Mouse (Mus musculus) hindbrain, embryonic 12.5 days (tissue): ENCODE results near the gene Diras2. TPM values are rescaled to one million over a fixed set of nuclear protein-coding genes. Genes with fewer than 3 reads are reported as not detected.

Experiments
- ATAC-seq: fragments of 200-750 bp; cut with Nextera tagmentation; 2 replicates; pipeline ENCODE4 v1.8.0; 2017; ENCODE audit warnings: moderate TSS enrichment; ENCODE audit not compliant: low FRiP score
- H3K27ac ChIP-seq: fragments of 300-500 bp; sonication (generic); 2 replicates; pipeline ENCODE4 v1.5.1; 2016; ENCODE audit warnings: mild to moderate bottlenecking
- H3K27me3 ChIP-seq: fragments of 300-500 bp; sonication (generic); 2 replicates; pipeline ENCODE4 v1.6.1; 2016; ENCODE audit warnings: mild to moderate bottlenecking
- H3K36me3 ChIP-seq: fragments of 300-500 bp; sonication (generic); 2 replicates; pipeline ENCODE4 v1.6.1; 2016; ENCODE audit warnings: mild to moderate bottlenecking
- H3K4me1 ChIP-seq: fragments of 300-500 bp; sonication (generic); 2 replicates; pipeline ENCODE4 v1.6.1; 2016
- H3K4me2 ChIP-seq: fragments of 300-500 bp; sonication (generic); replicated peaks from 2 replicates; pipeline ENCODE4 v1.6.1; 2016; ENCODE audit warnings: mild to moderate bottlenecking
- H3K4me3 ChIP-seq: fragments of 300-500 bp; sonication (generic); 2 replicates; pipeline ENCODE4 v1.5.1; 2016; ENCODE audit warnings: mild to moderate bottlenecking
- H3K9ac ChIP-seq: fragments of 300-500 bp; sonication (generic); 2 replicates; pipeline ENCODE4 v1.6.1; 2016; ENCODE audit warnings: mild to moderate bottlenecking, moderate library complexity
- H3K9me3 ChIP-seq: fragments of 300-500 bp; sonication (generic); replicated peaks from 2 replicates; pipeline ENCODE4 v1.6.1; 2016; ENCODE audit warnings: mild to moderate bottlenecking
- WGBS: fragments of 180-500 bp; shearing (Covaris S2); methylation state at CpG from one replicate; pipeline ENCODE4 v1.1.7; 2016; 5-methylcytosine and 5-hydroxymethylcytosine counted together
- polyA plus RNA-seq: library from polyadenylated mRNA; unstranded; fragments of >200 nt; fragmentation: Nextera tagmentation; extraction: Ambion mirVana; gene quantifications from 2 replicates; pipeline ENCODE4 v1.2.1, GENCODE M21; 2016

Gene Diras2
- polyA plus RNA-seq, 1 experiment from 2014 or later: 1.8 TPM

DNA sequence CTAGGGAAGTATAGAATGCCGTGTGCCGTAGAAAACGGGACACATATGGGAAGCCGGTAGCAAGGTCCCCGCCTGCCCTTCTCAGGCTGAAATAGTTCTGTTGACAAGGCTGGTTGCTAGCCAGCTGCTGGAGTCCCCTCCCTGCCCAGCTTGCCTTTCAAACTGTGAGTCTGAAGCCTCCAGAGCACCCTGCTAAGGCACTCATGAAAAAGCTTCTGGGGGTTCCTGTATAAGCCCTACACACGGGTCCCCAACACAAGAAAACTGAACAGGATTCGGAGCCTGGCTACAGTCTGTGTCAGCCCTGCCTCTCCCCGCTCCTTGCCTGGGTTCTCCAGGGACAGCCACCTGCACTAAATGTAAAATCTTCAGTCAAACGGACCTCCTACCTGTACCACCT is 2.3 kb downstream of the Diras2 start:
- peak overlapping the region; percentile 19 for H3K4me2 ChIP-seq
- peaks cover 6% of the 10 kb centered on the region for H3K4me1 ChIP-seq
- peaks cover 17% of the 10 kb centered on the region for H3K27me3 ChIP-seq
- ATAC-seq: no peak
- H3K36me3 ChIP-seq: no peaks in the 10 kb centered on the region
- WGBS: 66% methylated on average over 9 of the region's 9 CpGs
- no peak overlapping the region for H3K27ac ChIP-seq
- no peaks in the 10 kb centered on the region for H3K9me3 ChIP-seq
- 0 out of 2 replicates have a peak overlapping the region, but pooled peaks have one; percentile 3 for H3K4me3 ChIP-seq
- no peak overlapping the region for H3K9ac ChIP-seq

DNA sequence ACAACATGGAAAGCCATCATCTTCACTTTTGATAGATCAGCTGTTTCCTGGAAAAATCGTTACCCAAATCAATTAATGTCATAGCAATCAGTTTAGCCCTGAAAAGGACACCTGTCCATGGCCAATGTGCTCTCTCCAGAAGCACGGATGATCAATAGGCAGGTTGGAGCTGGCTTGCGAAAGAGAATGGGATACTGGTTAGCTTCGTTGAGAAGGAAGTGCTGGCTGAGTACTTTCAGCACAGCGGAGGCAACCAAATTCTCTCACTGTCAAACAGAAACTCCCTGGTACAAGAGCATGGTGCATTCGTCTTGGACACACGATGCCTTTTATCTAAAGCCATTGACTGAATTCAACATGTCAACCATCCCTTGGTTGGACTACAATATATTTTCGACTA is 2.8 kb downstream of the Diras2 start:
- H3K4me2 ChIP-seq: peak overlapping the region; percentile 19; the same call in 1 of the 2 replicates
- WGBS: 85% methylated on average over 8 of the region's 8 CpGs
- no peak overlapping the region for H3K4me3 ChIP-seq
- no peak overlapping the region for H3K9ac ChIP-seq
- no peak overlapping the region for H3K27ac ChIP-seq
- peaks cover 6% of the 10 kb centered on the region for H3K4me1 ChIP-seq
- H3K27me3 ChIP-seq: peaks cover 17% of the 10 kb centered on the region
- no peaks in the 10 kb centered on the region for H3K36me3 ChIP-seq
- ATAC-seq: no peak
- no peaks in the 10 kb centered on the region for H3K9me3 ChIP-seq

DNA sequence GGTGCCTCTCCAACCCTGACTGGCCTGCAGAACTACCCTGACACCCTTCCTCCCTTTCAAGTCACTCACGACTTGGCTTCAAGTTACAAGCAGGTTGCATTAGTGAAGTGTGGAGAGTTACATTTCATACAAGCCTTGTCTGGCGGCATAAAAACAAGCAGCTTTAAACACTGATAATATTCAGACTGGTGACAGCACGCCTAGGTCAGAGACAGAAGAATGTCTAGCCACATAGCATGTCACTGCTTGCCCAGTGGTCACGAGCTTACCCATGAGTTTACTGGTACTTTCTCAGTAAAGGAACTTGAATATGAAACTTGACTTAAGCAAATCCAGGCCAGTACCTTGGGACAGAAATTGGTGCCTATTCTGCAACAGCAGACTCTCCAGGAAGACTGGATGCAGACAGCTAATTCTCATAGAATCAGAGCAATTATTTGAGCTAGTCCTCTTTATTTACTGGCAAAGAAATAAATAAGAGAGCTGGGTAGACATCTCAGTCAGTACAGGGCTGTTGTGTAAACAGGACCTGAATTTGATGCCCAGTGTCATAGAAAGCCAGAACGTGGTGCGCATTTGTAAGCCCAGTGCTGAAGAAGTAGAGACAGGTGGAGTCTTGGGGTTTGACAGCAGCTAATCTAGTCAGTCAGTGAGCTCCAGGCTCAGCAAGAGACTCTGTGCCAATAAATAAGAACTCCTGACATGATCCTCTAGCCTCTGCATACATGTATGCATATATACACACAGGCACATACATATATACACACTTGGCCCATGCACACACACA is 4.6 kb downstream of the Diras2 start:
- Histone ChIP-seq H3K36me3 (no peaks in the 10 kb centered on the region), H3K27ac (no peak overlapping the region), H3K9ac (no peak overlapping the region), H3K4me2 (no peak overlapping the region), H3K4me1 (peaks cover 7% of the 10 kb centered on the region), H3K4me3 (no peak overlapping the region), H3K27me3 (peaks cover 17% of the 10 kb centered on the region), H3K9me3 (no peaks in the 10 kb centered on the region)
- 83% methylated on average over 6 of the region's 6 CpGs for WGBS
- no peak for ATAC-seq

DNA sequence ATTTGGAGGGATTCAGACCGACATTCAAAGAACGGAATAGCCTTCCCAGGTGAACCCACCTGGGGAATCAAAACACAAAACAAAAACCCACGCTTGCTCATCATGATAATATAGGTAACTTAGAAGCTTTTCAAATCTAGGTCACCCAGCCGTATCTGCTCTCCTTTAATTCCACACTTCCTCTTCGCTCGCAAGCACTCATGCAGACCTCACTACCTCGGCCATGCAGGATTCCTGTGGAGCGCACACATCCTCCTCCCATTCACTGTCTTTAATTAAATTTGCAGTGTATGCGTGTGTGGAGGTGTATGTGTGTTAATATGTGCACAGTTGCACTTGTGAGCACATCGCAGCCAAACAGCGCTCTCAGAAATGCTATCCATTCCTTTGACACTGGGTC is 6.8 kb downstream of the Diras2 start:
- no peak overlapping the region for H3K27ac ChIP-seq
- H3K4me1 ChIP-seq: peaks cover 6% of the 10 kb centered on the region; the same call in 1 of the 2 replicates
- no peak overlapping the region for H3K4me3 ChIP-seq
- no peaks in the 10 kb centered on the region for H3K36me3 ChIP-seq
- no peak for ATAC-seq
- H3K4me2 ChIP-seq: no peak overlapping the region
- 85% methylated on average over 11 of the region's 11 CpGs for WGBS
- no peak overlapping the region for H3K9ac ChIP-seq
- H3K27me3 ChIP-seq: peaks cover 5% of the 10 kb centered on the region
- no peaks in the 10 kb centered on the region for H3K9me3 ChIP-seq

DNA sequence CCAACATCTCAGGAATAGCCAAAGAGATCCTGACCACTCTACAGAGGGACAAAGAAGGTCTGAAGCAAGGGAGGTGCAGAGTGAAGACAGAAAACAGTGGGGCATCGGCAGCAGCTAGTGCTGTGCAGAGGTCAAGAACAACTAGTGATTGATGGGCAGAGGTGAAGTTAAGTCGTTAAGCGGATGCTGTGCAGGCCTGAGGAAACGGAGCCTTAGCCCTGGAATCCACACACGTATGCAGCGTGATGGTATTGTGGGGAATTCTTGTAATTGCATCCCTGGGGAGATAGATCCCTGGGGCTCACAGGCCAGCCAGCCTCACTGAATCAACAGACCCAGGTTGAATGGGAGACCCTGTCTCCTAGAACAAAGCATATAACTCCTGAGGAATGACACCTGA is 9.9 kb downstream of the Diras2 start:
- WGBS: 43% methylated on average over 6 of the region's 6 CpGs
- Histone ChIP-seq H3K9me3 (no peaks in the 10 kb centered on the region), H3K36me3 (no peaks in the 10 kb centered on the region), H3K4me1 (peaks cover 6% of the 10 kb centered on the region; the same call in 1 of the 2 replicates), H3K27ac (0 out of 2 replicates have a peak overlapping the region, but pooled peaks have one; percentile 19), H3K4me3 (no peak overlapping the region), H3K27me3 (no peaks in the 10 kb centered on the region), H3K9ac (no peak overlapping the region), H3K4me2 (no peak overlapping the region)
- no peak for ATAC-seq

DNA sequence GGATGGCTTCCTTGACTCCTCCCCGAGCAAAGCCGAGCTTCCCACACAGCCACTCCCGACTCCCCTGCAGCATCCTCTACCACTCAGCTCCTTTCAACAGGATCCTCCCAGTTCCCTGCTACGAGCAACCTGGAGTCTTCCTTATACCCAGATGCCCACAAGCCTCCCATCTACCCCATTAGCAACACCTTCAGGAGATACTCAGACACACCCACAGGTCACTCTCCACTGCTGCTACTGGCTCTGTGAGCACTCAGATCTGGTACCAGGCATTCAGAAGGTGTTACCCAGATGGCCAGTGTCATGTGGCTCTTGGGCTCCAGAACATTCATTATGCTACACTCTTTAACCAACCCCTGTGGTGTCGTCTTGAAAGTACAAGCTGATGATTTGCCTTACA is 11.7 kb downstream of the Diras2 start:
- ATAC-seq: no peak
- Histone ChIP-seq H3K9me3 (no peaks in the 10 kb centered on the region), H3K9ac (no peak overlapping the region), H3K4me3 (no peak overlapping the region), H3K27ac (no peak overlapping the region), H3K27me3 (no peaks in the 10 kb centered on the region), H3K36me3 (no peaks in the 10 kb centered on the region), H3K4me1 (peaks cover 6% of the 10 kb centered on the region; the same call in 1 of the 2 replicates), H3K4me2 (no peak overlapping the region)
- 88% methylated on average over 5 of the region's 5 CpGs for WGBS

DNA sequence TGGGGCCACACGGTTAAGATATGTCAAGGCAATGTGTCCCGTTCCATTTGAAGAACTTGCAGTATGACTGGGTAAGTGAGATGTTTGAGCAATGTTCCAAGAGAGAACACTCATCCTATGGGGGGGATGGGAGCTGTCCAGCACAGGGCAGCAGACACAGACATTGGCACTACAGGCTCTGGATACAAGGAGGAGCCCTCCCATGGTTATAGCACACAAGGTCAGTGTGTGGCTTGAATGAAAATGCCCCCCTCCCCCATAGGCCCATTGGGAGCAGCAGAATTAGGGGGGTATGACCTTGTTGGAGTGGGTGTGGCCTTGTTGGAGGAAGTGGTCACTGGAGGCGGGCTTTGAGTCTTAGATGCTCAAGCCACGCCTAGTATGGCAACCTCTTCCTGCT is 12.7 kb downstream of the Diras2 start:
- no peaks in the 10 kb centered on the region for H3K36me3 ChIP-seq
- no peaks in the 10 kb centered on the region for H3K27me3 ChIP-seq
- H3K4me1 ChIP-seq: peaks cover 6% of the 10 kb centered on the region; the same call in 1 of the 2 replicates
- no peak overlapping the region for H3K4me2 ChIP-seq
- no peak overlapping the region for H3K4me3 ChIP-seq
- ATAC-seq: no peak
- no peak overlapping the region for H3K9ac ChIP-seq
- no peaks in the 10 kb centered on the region for H3K9me3 ChIP-seq
- H3K27ac ChIP-seq: no peak overlapping the region
- 86% methylated on average over 4 of the region's 4 CpGs for WGBS

DNA sequence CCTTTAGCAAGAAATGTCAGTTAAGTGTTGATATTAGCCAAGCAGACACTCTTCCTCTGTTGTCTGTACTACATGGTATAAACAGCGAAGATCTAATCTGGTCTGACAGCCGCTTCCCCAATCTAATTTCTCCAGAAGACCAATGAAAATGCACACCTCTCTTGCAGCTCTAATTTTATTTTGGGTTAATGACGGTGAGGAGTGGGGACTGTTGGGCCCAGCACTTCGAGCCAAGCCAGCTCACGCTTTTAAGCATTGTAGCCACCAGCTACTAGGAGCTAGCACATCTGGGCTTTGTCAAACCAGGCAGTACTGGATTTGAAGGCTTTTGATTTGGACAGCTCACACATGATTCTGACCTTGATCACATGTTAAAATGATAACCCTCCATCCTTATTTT is 14.1 kb downstream of the Diras2 start:
- H3K9ac ChIP-seq: no peak overlapping the region
- no peaks in the 10 kb centered on the region for H3K36me3 ChIP-seq
- 86% methylated on average over 5 of the region's 5 CpGs for WGBS
- peaks cover 6% of the 10 kb centered on the region; the same call in 1 of the 2 replicates for H3K4me1 ChIP-seq
- no peak overlapping the region for H3K4me2 ChIP-seq
- H3K27me3 ChIP-seq: no peaks in the 10 kb centered on the region
- ATAC-seq: no peak
- no peak overlapping the region for H3K4me3 ChIP-seq
- H3K27ac ChIP-seq: no peak overlapping the region
- no peaks in the 10 kb centered on the region for H3K9me3 ChIP-seq

DNA sequence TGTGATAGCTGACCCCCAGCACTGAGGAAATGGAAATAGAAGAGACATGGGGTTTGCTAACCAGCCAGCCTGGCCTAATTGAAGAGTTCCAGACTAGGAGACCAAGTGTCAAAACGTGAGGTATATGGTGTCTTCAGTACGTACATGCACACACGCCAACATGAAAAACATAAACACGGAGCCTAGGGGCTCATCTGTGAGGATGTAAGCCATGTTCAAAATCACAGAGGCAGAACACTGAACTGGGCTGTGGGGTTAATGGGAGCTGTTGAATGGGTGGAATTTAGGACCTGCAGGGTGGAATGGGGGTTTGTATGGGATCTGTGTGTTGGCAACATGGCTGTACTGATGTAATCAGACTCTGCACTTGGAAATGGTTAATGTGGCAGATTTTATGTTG is 14.5 kb downstream of the Diras2 start:
- H3K4me3 ChIP-seq: no peak overlapping the region
- H3K9ac ChIP-seq: no peak overlapping the region
- no peaks in the 10 kb centered on the region for H3K27me3 ChIP-seq
- no peak overlapping the region for H3K27ac ChIP-seq
- WGBS: 88% methylated on average over 4 of the region's 4 CpGs
- peaks cover 6% of the 10 kb centered on the region; the same call in 1 of the 2 replicates for H3K4me1 ChIP-seq
- no peak overlapping the region for H3K4me2 ChIP-seq
- H3K9me3 ChIP-seq: no peaks in the 10 kb centered on the region
- no peak for ATAC-seq
- no peaks in the 10 kb centered on the region for H3K36me3 ChIP-seq

DNA sequence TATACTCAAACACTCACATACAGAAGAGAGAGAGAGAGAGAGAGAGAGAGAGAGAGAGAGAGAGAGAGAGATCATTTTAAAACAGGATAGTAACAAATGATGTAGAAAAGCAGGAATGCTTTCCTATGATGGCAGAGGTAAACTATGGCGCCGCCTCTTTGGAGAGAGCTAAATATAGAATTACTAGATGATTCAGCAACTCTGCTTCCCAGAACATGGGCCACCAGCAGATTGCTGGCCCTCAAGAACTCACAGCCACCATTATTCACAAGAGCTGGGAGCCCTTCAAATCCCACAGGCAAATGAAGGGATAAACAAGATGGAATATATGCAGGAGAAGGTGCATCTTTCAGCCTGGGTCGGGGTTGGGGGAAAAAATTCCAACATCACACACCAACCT is 15.0 kb downstream of the Diras2 start:
- Histone ChIP-seq H3K27ac (no peak overlapping the region), H3K9ac (no peak overlapping the region), H3K4me2 (no peak overlapping the region), H3K27me3 (no peaks in the 10 kb centered on the region), H3K9me3 (no peaks in the 10 kb centered on the region), H3K36me3 (no peaks in the 10 kb centered on the region), H3K4me1 (peaks cover under 1% of the 10 kb centered on the region; the same call in 1 of the 2 replicates), H3K4me3 (no peak overlapping the region)
- no peak for ATAC-seq
- WGBS: 87% methylated on average over 3 of the region's 3 CpGs

DNA sequence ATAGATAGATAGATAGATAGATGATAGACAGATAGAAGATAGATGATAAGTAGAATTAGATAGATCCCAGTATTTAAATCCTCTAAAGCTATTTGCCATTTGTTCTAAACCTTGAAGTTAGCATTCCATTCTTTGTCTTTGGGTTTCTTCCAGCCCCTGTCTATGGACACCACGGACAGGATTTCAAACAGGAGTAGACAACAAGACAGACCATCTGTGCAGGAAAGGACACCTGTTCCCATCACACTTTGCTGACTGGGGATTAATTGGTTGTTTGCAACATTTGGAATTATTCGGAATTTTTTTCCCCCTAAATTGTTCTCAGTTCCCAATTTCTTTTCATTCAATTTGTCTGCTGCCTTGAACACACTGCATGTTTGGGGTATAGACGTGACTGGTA is 17.5 kb downstream of the Diras2 start:
- no peak for ATAC-seq
- H3K27me3 ChIP-seq: no peaks in the 10 kb centered on the region
- H3K9me3 ChIP-seq: no peaks in the 10 kb centered on the region
- H3K4me1 ChIP-seq: no peaks in the 10 kb centered on the region
- H3K9ac ChIP-seq: no peak overlapping the region
- no peak overlapping the region for H3K27ac ChIP-seq
- 84% methylated on average over 3 of the region's 3 CpGs for WGBS
- H3K4me2 ChIP-seq: no peak overlapping the region
- H3K4me3 ChIP-seq: no peak overlapping the region
- H3K36me3 ChIP-seq: no peaks in the 10 kb centered on the region

DNA sequence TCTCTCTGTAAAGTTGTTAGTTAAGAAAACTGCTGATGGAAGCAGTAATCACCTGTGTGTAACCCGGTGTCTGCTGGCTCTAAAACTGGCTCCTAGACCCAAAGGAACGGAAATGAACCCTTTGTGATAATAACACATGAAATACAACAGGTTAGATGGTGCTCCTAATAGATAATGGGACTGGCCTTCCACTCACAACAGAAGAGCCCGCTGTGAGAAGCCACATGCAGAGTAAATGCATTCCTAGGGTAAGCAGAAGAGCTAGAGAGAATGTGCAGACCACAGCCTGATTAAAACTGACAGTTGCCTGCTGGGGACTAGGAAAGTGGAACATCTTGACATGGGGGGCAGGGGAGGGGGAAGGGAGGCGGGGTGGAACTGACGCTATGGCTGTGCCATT is 18.7 kb downstream of the Diras2 start:
- no peak overlapping the region for H3K27ac ChIP-seq
- H3K36me3 ChIP-seq: no peaks in the 10 kb centered on the region
- ATAC-seq: no peak
- no peaks in the 10 kb centered on the region for H3K4me1 ChIP-seq
- 57% methylated on average over 5 of the region's 5 CpGs for WGBS
- H3K27me3 ChIP-seq: no peaks in the 10 kb centered on the region
- H3K9me3 ChIP-seq: no peaks in the 10 kb centered on the region
- H3K4me2 ChIP-seq: no peak overlapping the region
- no peak overlapping the region for H3K9ac ChIP-seq
- no peak overlapping the region for H3K4me3 ChIP-seq
